8 mouse cellular contexts compared by ENCODE assay signal in genomic region chr11:61930640-61931586, GRCm38 (mm10). TPM values are rescaled to one million over a fixed set of nuclear protein-coding genes. Genes with fewer than 3 reads are reported as not detected.
DNase-seq lines count a peak whose midpoint lies in the region; ATAC-seq and TF ChIP-seq lines count a peak whose summit lies in the region.

No protein-coding gene starts in this region.

- TF ChIP-seq POLR2A in cortical plate, adult 2 months (IDR thresholded peaks at IDR 0.05; ENCODE audit: extremely low read depth, insufficient read depth, low read length), result no peak
- no peak for TF ChIP-seq POLR2A in myocyte (IDR thresholded peaks at IDR 0.05; ENCODE audit: insufficient read length, low read depth)

- no peaks in the 10 kb centered on the region for H3K27me3 ChIP-seq in lung, embryonic 14.5 days (ENCODE audit: insufficient read depth, low read length)
- H3K27me3 ChIP-seq in heart, embryonic 15.5 days, result no peaks in the 10 kb centered on the region
- H3K27me3 ChIP-seq in myocyte (ENCODE audit: control insufficient read depth, insufficient read depth, insufficient read length), result no peaks in the 10 kb centered on the region

- 19% methylated on average over 11 of the region's 11 CpGs for WGBS in lung, embryonic 14.5 days
- 17% methylated on average over 11 of the region's 11 CpGs for WGBS in heart, embryonic 15.5 days

- H3K4me2 ChIP-seq in lung, embryonic 14.5 days, result peak overlapping the region; percentile 84
- peak overlapping the region; percentile 74 for H3K4me2 ChIP-seq in heart, embryonic 15.5 days
- peak overlapping the region; percentile 92 for H3K4me2 ChIP-seq in myocyte (ENCODE audit: low read depth)

- no peaks in the 10 kb centered on the region for H3K9me3 ChIP-seq in lung, embryonic 14.5 days (ENCODE audit: low read depth, low read length)
- H3K9me3 ChIP-seq in heart, embryonic 15.5 days (replicated peaks), result no peaks in the 10 kb centered on the region

- H3K27ac ChIP-seq in lung, embryonic 14.5 days (ENCODE audit: low read depth), result peak overlapping the region; percentile 93
- H3K27ac ChIP-seq in cortical plate, adult 2 months (ENCODE audit: insufficient read depth, low read length), result peak overlapping the region; percentile 62
- H3K27ac ChIP-seq in heart, embryonic 15.5 days, result peak overlapping the region; percentile 98

- peak; percentile 11; the same call in 1 of the 2 replicates for ATAC-seq in lung, embryonic 14.5 days (ENCODE audit: insufficient read depth)
- ATAC-seq in heart, embryonic 15.5 days (replicated peaks; ENCODE audit: insufficient number of reproducible peaks, insufficient read depth, low FRiP score, low read depth), result 0 out of 2 replicates have a peak, but pooled peaks have one; percentile 4

- H3K4me1 ChIP-seq in lung, embryonic 14.5 days (ENCODE audit: insufficient read depth), result 0 out of 2 replicates have a peak, but pooled peaks cover 3% of the 10 kb centered on the region
- H3K4me1 ChIP-seq in cortical plate, adult 2 months (ENCODE audit: control insufficient read depth, insufficient read depth, low read length), result peaks cover 3% of the 10 kb centered on the region; the same call in 1 of the 2 replicates
- H3K4me1 ChIP-seq in heart, embryonic 15.5 days (replicated peaks), result peaks cover 23% of the 10 kb centered on the region

- DNase-seq in lung, embryonic 14.5 days, result no peak
- DNase-seq in lung, postnatal 25 days (ENCODE audit: low spot score), result no peak
- peak; percentile 37 to 43 for DNase-seq in kidney, postnatal 36 days
- DNase-seq in T-cell, adult 2 months (ENCODE audit: low spot score), result no peak
- DNase-seq in frontal cortex, postnatal 10 days (ENCODE audit: low spot score in 2 of 2), result no peak

- peaks cover 40% of the 10 kb centered on the region for H3K79me2 ChIP-seq in myocyte (ENCODE audit: control insufficient read depth, insufficient read depth)

- H3K36me3 ChIP-seq in lung, embryonic 14.5 days (ENCODE audit: insufficient read depth), result peaks cover 4% of the 10 kb centered on the region; the same call in 1 of the 2 replicates
- H3K36me3 ChIP-seq in heart, embryonic 15.5 days, result no peaks in the 10 kb centered on the region; the same call in 1 of the 2 replicates
- no peaks in the 10 kb centered on the region for H3K36me3 ChIP-seq in myocyte (ENCODE audit: control insufficient read depth, insufficient read depth)

- H3K4me3 ChIP-seq in lung, embryonic 14.5 days (ENCODE audit: low read depth, low read length), result peak overlapping the region; percentile 95
- peak overlapping the region; percentile 36 for H3K4me3 ChIP-seq in cortical plate, adult 2 months (ENCODE audit: insufficient read depth, low read length)
- H3K4me3 ChIP-seq in heart, embryonic 15.5 days, result peak overlapping the region; percentile 99
- peak overlapping the region; percentile 65 for H3K4me3 ChIP-seq in myocyte

- TF ChIP-seq CTCF in lung, embryonic 14.5 days (IDR thresholded peaks at IDR 0.05; ENCODE audit: low read depth), result no peak
- TF ChIP-seq CTCF in cortical plate, adult 2 months (IDR thresholded peaks at IDR 0.05; ENCODE audit: extremely low read depth, insufficient read depth, low read length), result no peak

- H3K9ac ChIP-seq in lung, embryonic 14.5 days, result peak overlapping the region; percentile 88
- H3K9ac ChIP-seq in heart, embryonic 15.5 days, result peak overlapping the region; percentile 69

- peak overlapping the region; percentile 65 for H3ac ChIP-seq in myocyte (ENCODE audit: control insufficient read depth, insufficient read length)

TF ChIP-seq in myocyte, 11 proteins besides CTCF, POLR2A, EP300 and RAD21:
- TF ChIP-seq TCF12 (IDR thresholded peaks at IDR 0.05; ENCODE audit: insufficient read depth, poor library complexity, severe bottlenecking), result no peak
TF ChIP-seq in myocyte: peak in this region for 0.

RNA-seq across cellular contexts. Expression of gene Akap10, which starts 0.9 kb away (rescaled TPM):
- polyA plus RNA-seq in lung, embryonic 14.5 days (2014; fragmentation: Nextera tagmentation; extraction: Ambion mirVana), result 19.0 and 20.4 TPM in 2 replicates
- 13.7 and 14.2 TPM in 2 replicates for polyA plus RNA-seq in cortical plate, adult 2 months (2012; rRNA removed)
- polyA plus RNA-seq in heart, embryonic 15.5 days (2015; fragmentation: Nextera tagmentation; extraction: Ambion mirVana), result 12.6 and 13.7 TPM in 2 replicates
- 6.1 TPM for polyA plus RNA-seq in myocyte (2012; fragmentation: generic; extraction: Trizol)

RNA-seq across cellular contexts. Expression of gene Specc1, which starts 25.6 kb away (rescaled TPM):
- polyA plus RNA-seq in lung, embryonic 14.5 days (2014; fragmentation: Nextera tagmentation; extraction: Ambion mirVana), result 13.0 and 13.4 TPM in 2 replicates
- polyA plus RNA-seq in cortical plate, adult 2 months (2012; rRNA removed), result 42.8 and 43.2 TPM in 2 replicates
- polyA plus RNA-seq in heart, embryonic 15.5 days (2015; fragmentation: Nextera tagmentation; extraction: Ambion mirVana), result 11.1 and 12.9 TPM in 2 replicates
- 27.7 TPM for polyA plus RNA-seq in myocyte (2012; fragmentation: generic; extraction: Trizol)

Comparison
In these comparisons a context has a peak if more than half of its experiments do, and no peak if none do; other contexts are left out.
1. DNase-seq: peak in kidney, postnatal 36 days (2 of 2); none in lung, embryonic 14.5 days (single experiment), lung, postnatal 25 days (single experiment), T-cell, adult 2 months (single experiment) and frontal cortex, postnatal 10 days (0 of 2).
2. H3K4me3 ChIP-seq: peak in every context shown above with its lines; median percentile 99 in heart, embryonic 15.5 days; 95 in lung, embryonic 14.5 days; 65 in myocyte; 36 in cortical plate, adult 2 months.
3. Peak in every context shown above with its lines, with median percentiles within 50 percentile points of each other: H3K27ac ChIP-seq and H3K4me2 ChIP-seq.